Mouse (Mus musculus): ENCODE results near the gene Bbs12.

GRCm38 (mm10) chr3:37283234-37283633 lies 29.1 kb upstream of the Bbs12 start:
- TF ChIP-seq CTCF (IDR thresholded peaks at IDR 0.05; ENCODE audit: extremely low read depth, insufficient read length, insufficient replicate concordance, low read depth, low read length): no peak
- TF ChIP-seq POLR2A (IDR thresholded peaks at IDR 0.05; ENCODE audit: low read depth, low read length): no peak
